Mouse (Mus musculus) heart, postnatal 36 days (tissue): ENCODE data around the gene Atad5. TPM values are rescaled to one million over a fixed set of nuclear protein-coding genes. Genes with fewer than 3 reads are reported as not detected.
"Not testable (repeated sequence)": the region's sequence is repeated elsewhere in the genome, so short reads cannot be mapped to it uniquely, and the experiment has no call there.

ENCODE experiments used
- DNase-seq, 2 experiments: peaks; one replicate each; pipeline ENCODE4 v3.0.0; 2021 to 2022
- intact Hi-C: fragments of 180-260 bp; cut with DNase I; formaldehyde crosslinking; loops from one replicate; pipeline ENCODE4 v1.15.1; 2025
- total RNA-seq, 2 experiments: library from RNA; stranded (reverse); gene quantifications; 2 replicates each; pipeline ENCODE4 v1.2.3; 2021

Gene Atad5
- total RNA-seq, 2 experiments from 2014 or later: 0.81 to 1.0 TPM

DNA sequence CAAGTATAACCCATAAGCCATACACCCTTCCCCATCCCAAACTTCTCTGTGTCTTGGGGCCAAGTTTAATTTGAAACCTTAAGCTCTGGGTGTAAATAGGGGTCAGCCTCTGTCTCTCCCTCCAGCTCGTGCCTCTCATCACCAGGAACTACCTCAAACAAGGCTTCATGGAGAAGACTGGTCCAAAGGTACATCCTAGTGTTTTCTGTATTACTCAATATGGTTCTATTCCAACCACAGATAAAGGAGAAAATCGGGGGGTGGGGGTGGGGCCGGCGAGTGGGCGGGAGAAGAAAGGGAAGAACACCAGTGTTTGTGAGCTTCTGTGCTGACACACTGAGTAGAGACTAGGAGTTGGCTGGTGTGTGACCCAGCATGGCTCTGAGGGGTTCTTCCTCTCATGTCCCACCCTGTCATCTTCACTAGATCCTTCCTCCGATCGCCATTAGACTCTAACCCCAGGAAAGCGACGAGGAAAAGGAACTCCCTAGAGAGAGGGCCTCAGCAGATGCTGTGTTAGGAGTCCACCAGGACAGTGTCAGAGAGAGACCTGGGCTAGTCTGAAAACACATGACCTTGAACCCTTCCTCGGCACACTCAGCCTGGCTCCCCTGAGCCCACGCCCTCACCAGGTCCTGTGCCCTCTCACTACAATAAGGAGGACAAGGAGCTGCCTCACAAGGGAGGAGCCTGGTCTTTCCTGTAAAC is 84.9 kb downstream of the Atad5 start:
- no peak for DNase-seq
- intact Hi-C loops: no loop called here

DNA sequence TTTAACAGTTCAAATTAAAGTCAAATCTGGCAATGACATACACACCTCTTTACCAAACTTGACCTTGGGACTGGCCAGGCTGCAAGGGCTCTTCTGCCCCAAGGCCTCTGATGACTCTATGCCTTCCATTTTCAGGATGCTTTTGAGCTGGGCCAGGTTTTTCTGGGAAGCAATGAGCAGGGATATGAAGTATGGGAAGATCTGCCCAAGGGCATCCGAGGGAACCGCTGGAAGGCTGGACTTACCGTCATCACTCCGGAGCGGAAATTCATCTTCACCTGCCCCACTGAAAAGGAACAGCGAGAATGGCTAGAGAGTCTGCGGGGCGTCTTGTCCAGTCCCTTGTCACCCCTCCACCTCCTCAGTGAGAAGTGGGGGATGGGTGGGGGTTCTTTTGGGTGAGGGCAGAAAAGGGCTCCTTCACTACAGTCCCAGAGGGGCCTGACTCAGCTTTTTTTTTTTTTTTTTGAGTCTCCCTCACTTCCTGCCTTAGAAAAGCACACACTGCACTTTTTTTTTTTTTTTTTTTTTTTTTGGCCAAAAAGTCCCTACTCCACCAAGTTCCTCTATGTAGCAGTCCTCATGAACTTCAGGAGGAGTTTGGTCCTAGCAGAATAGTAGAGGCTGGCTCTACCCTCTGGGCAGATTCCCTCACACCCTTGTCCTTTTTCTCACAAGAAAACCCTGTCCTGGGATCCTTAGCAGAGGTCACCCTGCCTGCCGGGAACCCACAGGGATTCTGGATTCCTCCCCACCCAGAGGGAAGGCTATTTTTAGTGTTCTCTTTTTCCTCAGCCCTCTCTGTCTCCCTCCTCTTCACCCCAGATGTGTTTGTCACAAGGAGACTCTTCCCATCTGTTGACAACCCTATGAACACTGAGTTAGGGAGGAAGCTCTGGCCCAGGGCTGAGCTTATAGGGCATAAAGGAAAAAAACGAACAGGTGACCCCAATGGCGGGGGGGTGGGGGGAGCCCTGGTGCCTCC is 88.0 kb downstream of the Atad5 start:
- DNase-seq: peak in 1 of 2 experiments; percentile 58
- intact Hi-C loops: no loop called here

DNA sequence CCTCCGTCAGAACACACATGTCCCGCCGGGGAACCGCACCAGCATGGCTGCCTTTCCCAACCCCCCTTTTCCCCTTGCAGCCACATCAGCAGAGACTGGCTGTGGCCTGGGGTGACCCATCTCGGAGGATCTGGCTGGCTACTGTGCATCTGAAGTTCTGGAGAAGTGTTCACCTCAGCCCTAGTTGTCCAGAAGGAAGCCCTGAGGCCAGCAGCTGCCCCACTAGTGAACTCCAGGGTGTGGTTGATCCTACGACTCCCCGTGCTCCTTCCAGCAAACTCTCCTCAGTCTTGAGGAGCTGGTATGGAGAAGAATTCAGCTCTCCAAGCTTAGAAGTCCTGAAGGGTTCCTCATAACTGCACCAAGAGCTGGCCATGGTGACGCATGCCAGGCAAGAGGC is 89.1 kb downstream of the Atad5 start:
- no peak for DNase-seq
- intact Hi-C loops: no loop called here

DNA sequence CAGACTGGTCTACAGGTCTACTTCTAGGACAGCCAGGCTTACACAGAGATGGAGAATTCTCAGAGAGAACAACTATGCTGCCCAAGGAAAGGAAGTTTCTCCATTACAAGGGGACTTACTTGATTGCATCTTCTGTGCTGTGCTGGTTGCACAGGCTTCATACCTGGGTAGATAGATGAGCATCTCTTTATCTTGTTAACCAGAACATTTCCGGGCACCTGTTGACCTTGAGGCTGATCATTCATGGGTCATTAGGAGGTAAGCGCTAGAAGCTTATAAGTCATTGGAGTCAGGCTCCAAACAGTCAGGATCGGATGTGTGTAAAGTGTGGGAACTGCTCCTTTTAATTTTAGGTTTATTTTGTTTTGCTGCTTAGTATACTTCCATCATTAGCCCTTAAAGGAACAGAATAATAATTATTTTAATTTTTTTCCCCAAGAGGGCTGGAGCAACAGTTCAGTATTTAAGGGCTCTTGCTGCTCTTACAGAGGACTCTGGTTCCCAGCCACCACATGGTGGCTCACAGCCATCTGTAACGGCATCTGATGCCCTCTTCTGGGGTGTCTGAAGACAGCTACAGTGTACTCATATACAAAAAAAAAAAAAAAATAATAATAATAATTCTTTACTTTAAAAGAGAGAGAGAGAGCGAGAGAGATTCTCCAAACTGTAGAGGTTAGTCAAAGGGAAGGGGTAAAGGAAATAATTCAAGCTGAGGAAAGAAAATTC is 92.0 kb downstream of the Atad5 start:
- DNase-seq: no peak
- intact Hi-C loops: loop anchor here (5.0 kb wide), 2 partner anchors 39 to 94 kb away; partner anchors contain the start of genes Atad5 and Tefm

DNA sequence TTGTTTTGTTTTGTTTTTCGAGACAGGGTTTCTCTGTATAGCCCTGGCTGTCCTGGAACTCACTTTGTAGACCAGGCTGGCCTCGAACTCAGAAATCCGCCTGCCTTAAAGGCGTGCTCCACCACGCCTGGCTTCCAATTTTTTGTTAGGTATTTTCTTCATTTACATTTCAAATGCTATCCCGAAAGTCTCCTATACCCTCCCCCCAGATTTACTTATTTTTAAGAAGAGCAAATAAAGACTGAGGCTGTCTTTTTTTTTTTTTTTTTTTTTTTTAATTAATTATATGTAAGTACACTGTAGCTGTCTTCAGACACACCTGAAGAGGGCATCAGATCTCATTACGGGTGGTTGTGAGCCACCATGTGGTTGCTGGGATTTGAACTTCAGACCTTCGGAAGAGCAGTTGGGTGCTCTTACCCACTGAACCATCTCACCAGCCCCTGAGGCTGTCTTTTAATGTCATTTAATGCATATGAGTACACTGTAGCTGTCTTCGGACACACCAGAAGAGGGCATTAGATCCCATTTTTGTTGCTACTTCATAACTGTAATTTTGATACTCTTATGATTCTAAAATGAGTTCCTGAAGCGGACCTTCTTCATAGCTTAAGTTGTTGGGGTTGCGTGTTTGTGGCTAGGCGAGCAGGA is 94.0 kb downstream of the Atad5 start:
- intact Hi-C loops: loop anchor here (2.0 to 5.0 kb wide), 3 partner anchors 28 to 96 kb away; partner anchors contain the start of genes Adap2, Atad5 and Tefm
- DNase-seq: not testable (repeated sequence)

DNA sequence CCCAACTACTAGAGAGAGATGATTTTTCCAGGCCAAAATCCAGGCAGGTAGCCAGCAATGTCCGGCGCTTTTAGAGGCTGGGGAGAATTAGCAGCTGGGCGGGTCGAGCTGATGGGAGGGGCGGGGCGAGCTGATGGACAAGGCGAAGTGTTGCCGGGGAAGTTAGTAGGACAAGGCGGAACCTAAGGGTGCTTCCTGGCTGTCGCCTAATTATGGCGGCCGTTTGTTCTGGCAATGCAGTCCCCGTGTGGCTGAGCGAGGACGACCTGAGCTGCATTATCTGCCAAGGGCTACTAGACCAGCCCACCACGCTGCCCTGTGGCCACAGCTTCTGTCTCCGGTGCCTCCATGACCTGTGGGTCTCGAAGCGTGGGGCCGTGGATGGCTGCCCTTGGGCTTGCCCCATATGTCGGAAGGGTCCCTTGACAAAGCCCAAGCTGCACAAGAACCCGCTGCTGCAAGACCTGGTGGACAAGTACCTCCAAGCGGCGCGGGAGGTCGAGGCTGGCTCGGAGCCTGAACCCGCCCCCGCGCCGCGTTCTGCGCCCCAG is 94.6 kb downstream of the Atad5 start, which contains the start of gene Rnf135:
TSS of gene Rnf135 (plus strand) at position 147 of the 551 bp plus-strand sequence.
- intact Hi-C loops: loop anchor here (2.0 to 5.0 kb wide), 3 partner anchors 29 to 96 kb away; partner anchors contain the start of genes Adap2, Atad5 and Tefm
- DNase-seq: peak; percentile 92 to 93

DNA sequence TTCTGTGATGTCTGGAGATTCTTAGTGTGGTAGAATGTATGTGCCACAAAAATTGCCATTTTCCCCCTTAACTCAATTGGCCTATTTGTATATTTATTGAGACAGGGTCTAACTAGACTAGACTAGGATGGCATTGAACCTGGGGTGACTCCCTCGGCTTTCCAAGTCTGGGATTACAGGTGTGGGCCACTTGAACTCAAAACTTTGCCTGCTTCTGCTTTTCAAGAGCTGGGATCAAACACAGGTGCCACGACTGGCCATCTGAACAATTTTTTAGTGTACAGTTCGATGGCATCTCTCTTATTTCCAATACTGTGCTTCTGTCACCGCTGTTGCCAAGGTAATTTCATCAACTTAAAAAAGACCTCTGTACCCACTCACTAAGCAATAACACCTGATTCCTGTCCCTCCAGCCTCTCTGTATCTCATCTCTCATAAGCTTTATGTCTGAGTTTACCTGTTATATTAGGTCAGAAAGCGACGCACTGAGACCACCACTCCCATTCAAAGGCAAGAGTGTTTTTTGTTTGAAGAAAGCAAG is 95.4 kb downstream of the Atad5 start:
- intact Hi-C loops: loop anchor here (5.0 kb wide), 2 partner anchors 42 to 97 kb away; partner anchors contain the start of genes Atad5 and Tefm

More for the DNA sequence above, 95.4 kb downstream of the Atad5 start:
- DNase-seq: no peak

Other genes starting within 250 kb of the Atad5 start
- gene Utp6, start 127.0 kb upstream of the Atad5 start, total RNA-seq: 10 to 100 TPM; 20.3 to 24.6 TPM
- gene Suz12, start 96.3 kb upstream of the Atad5 start, total RNA-seq: 10 to 100 TPM; 23.8 to 27.8 TPM
- gene Crlf3, start 8.4 kb upstream of the Atad5 start, total RNA-seq: 10 to 100 TPM; 15.5 to 15.6 TPM
- 10 to 100 TPM; 26.4 to 27.8 TPM for gene Tefm, start 52.8 kb downstream of the Atad5 start, total RNA-seq
- 10 to 100 TPM; 11.6 to 16.6 TPM for gene Adap2, start 64.7 kb downstream of the Atad5 start, total RNA-seq
- gene Rnf135, start 94.5 kb downstream of the Atad5 start, total RNA-seq: 1 to 10 TPM; 5.3 to 5.8 TPM
- gene Rhot1, start 119.6 kb downstream of the Atad5 start, total RNA-seq: 10 to 100 TPM; 62.5 to 63.0 TPM
- 1 to 10 TPM; 7.2 to 7.9 TPM for gene Rhbdl3, start 211.5 kb downstream of the Atad5 start, total RNA-seq